Mouse (Mus musculus) lung, adult 2 months (tissue): Measurements from ENCODE around the gene Nt5c1a.

Source experiments
- CTCF ChIP-seq: fragments of 200-500 bp; IDR thresholded peaks from 2 replicates; pipeline ENCODE4 v1.5.1; 2011; ENCODE audit warnings: mild to moderate bottlenecking, low read length, control low read depth; ENCODE audit not compliant: insufficient read depth
- POLR2A ChIP-seq: fragments of 200-500 bp; IDR thresholded peaks from 2 replicates; pipeline ENCODE4 v1.6.1; 2011; ENCODE audit warnings: low read depth, mild to moderate bottlenecking, control low read depth, low read length, borderline replicate concordance; ENCODE audit errors: extremely low read depth

GRCm38 (mm10) chr4:123201186-123202093 lies at the start of gene Nt5c1a:
- TF ChIP-seq CTCF (no peak), POLR2A (no peak)
